Mouse (Mus musculus) adrenal gland, adult 2 months (tissue): ENCODE results near the gene Dennd1c. TPM values are rescaled to one million over a fixed set of nuclear protein-coding genes. Genes with fewer than 3 reads are reported as not detected.

Experiments used
- DNase-seq: peaks from one replicate; pipeline ENCODE4 v3.0.0; 2021
- polyA plus RNA-seq: library from polyadenylated mRNA; depleted of rRNA; stranded (reverse); fragments of >200 nt; gene quantifications from 2 replicates; pipeline ENCODE4 v1.2.3, GENCODE M21; 2012; rRNA removed
- total RNA-seq, 2 experiments: library from RNA; stranded (reverse); gene quantifications; 2 replicates each; pipeline ENCODE4 v1.2.3; 2021

Gene Dennd1c
- total and polyA plus RNA-seq, 3 experiments = 1.8 to 3.3 (median 1.8) TPM

DNA sequence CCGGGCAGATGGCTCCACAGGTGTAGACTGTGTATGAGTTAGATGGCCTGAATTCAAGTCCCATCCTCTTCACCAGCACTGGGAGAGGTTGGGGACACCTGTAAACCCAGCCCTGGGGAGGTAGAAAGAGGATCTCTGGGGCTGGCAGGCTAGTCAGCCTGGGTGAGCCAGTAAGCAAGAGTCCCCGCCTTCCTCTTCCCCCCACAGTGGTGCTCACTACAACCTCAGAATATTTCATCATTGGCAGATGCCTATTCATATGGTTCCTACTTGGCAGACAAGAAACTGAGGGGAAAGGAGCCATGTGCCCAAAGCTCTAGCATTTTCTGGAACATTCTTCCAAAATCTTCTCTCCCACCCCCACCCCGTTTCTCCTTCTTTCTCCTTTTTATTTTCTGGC, 29.5 kb downstream of the Dennd1c start:
- DNase-seq = no peak

- DNase-seq = no peak
Observed at GRCm38 (mm10) chr17:57047406-57047805, 30.9 kb downstream of the Dennd1c start.

DNA sequence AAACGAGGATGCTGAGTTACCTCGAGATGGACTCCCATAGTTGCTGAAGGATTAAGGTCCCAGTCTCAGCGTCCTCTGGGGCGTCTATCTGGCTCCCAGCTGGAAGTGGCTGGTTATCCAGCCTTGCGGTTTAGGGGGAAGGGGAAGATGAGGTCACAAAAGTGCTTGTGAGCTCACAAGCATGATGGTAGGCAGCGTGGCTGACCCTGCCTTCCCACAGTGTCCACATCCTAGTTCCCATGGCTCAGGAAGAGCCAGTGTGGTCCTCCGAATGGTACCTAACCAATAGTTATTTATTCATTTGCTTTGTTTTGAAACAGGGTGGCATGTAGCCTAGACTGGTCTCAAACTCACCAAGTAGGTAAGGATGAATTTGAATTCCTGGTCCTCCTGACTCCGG, 36.8 kb downstream of the Dennd1c start, which contains the start of gene Slc25a41:
Gene Slc25a41, minus strand, starts transcription at position 101 of the 400 bp plus-strand sequence.
- no peak for DNase-seq

- no peak for DNase-seq
Observed at GRCm38 (mm10) chr17:57038978-57039377, 39.3 kb downstream of the Dennd1c start.

- no peak for DNase-seq
Observed at GRCm38 (mm10) chr17:57032854-57033253, 45.5 kb downstream of the Dennd1c start.

DNA sequence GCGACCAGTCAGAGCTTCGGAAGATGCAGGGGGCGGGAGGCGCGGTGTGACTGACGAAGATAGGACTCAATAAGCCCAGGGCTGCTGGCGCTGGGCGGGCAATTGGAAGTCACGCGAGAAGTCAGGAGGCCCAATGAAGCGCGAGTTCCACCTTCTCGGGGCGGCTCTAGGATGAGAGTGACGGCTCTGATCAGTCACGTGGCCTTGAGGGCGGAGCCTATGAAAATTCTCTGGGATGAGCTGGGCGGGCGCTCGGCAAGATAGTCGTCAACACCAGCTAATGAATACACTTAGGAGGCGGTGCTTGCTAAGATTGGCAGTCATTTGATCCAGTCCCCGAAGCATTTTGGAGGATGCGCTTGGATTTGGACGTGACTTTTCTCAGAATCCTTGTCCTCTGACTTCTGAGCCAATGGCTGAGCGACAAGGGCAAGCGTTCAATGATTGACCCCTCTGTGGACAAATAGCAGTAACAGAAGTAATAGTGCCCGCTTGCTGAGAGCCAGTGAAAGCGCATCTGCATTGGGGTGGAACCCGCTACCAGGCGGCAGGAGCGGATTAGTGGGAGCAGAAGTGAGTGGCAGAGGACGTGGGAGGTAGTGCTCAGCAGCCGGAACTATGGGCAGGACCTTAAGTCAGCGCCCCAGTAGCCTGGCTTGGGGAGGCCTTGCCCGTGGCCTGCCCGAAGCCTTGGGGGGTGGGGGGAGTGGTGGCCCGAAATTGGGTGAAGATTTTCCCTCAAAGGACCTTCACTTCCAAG, 46.5 kb downstream of the Dennd1c start:
- peak; percentile 99 for DNase-seq

GRCm38 (mm10) chr17:57030931-57031660, 47.2 kb downstream of the Dennd1c start, which contains the start of gene Khsrp:
Gene Khsrp, minus strand, starts transcription at chr17:57031522.
- DNase-seq = peak; percentile 54

GRCm38 (mm10) chr17:57029691-57030090, 48.6 kb downstream of the Dennd1c start:
- peak; percentile 58 for DNase-seq

DNA sequence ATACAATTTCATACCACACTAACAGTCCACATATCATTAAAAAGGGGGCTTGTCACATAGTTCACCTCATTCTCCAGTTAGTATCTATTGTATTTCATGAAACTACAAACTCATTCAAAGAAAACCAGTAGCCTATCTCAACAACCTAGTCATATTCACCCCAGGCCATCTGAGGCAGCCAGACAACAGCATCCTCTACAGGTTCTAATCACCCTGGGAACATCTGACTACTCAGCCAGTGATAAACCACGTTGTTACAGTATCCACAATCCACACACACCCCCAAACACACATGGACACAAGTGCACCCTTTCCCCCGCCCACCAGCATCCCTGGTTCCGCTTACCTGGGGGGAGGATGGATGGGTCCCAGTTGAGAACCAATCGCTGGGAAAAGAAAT, 50.8 kb downstream of the Dennd1c start:
- no peak for DNase-seq

DNA sequence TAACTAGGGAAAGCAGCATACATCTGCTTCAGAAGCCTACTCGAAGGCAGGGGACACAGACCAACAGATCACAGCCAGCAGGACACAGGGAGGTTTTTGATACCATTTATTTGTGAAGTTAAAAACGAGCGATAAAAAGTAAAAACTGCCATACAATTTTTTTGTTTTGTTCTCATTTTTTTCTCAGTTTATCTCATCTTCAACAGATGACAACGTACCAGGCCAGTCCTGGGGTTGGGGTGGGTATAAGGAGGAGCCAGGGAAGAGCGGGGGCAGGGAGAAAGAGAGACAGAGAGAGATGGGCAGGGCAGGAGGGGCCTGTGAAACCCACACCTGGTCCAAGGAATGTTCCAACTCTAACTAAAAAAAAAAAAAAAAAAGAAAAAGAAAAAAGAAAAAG, 57.4 kb downstream of the Dennd1c start:
- DNase-seq = no peak

DNA sequence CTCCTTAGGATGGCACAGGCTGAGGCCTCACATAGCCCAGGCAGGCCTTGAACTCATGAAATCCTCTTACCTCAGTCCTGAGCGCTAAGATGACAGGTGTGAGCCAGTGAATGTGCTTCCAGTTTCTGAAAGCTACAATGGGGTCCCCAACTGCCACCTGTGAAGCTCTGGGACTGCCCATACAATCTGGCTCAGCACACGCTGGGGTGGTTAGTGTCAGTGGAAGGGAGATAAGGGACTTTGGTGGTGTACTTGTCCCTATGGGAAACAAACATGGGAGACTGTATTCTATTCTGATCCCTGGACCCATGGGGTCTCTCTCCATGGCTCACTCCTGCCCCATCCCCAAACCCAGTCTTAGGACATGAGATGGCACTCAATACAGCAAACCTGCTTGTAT, 58.6 kb downstream of the Dennd1c start:
- no peak for DNase-seq

Other genes with a start within 250 kb of the Dennd1c start
- gene Rfx2, start 247.5 kb downstream of the Dennd1c start, total RNA-seq = 1 to 10 TPM; 5.7 to 7.8 TPM
- 12.3 and 13.4 TPM in 2 replicates for gene Rfx2, start 247.5 kb downstream of the Dennd1c start, polyA plus RNA-seq
- under 1 TPM; 0.20 to 0.59 TPM for gene Acsbg2, start 204.1 kb downstream of the Dennd1c start, total RNA-seq
- 0.09 and 0.11 TPM in 2 replicates for gene Acsbg2, start 204.1 kb downstream of the Dennd1c start, polyA plus RNA-seq
- gene 1700061G19Rik, start 203.0 kb downstream of the Dennd1c start, total RNA-seq = 1 to 10 TPM; 2.7 to 5.1 TPM
- gene 1700061G19Rik, start 203.0 kb downstream of the Dennd1c start, polyA plus RNA-seq = 0.07 and 0.13 TPM in 2 replicates
- 10 to 100 TPM; 32.9 to 46.8 TPM for gene Mllt1, start 143.1 kb downstream of the Dennd1c start, total RNA-seq
- gene Mllt1, start 143.1 kb downstream of the Dennd1c start, polyA plus RNA-seq = 54.8 and 55.0 TPM in 2 replicates
- under 1 TPM in 1 of 2 experiments, not detected in 1; 0.23 TPM for gene Acer1, start 96.4 kb downstream of the Dennd1c start, total RNA-seq
- gene Acer1, start 96.4 kb downstream of the Dennd1c start, polyA plus RNA-seq = 0.42 and 0.51 TPM in 2 replicates
- 100 to 1,000 TPM; 118 to 140 TPM for gene Clpp, start 88.2 kb downstream of the Dennd1c start, total RNA-seq
- gene Clpp, start 88.2 kb downstream of the Dennd1c start, polyA plus RNA-seq = 378 and 412 TPM in 2 replicates
- gene Alkbh7, start 81.2 kb downstream of the Dennd1c start, total RNA-seq = 10 to 100 TPM; 58.3 to 81.0 TPM
- gene Alkbh7, start 81.2 kb downstream of the Dennd1c start, polyA plus RNA-seq = 182 and 186 TPM in 2 replicates
- gene Pspn, start 78.5 kb downstream of the Dennd1c start, total RNA-seq = not detected
- gene Pspn, start 78.5 kb downstream of the Dennd1c start, polyA plus RNA-seq = 1.9 TPM in 2 replicates
- 10 to 100 TPM; 55.8 to 57.3 TPM for gene Gtf2f1, start 67.2 kb downstream of the Dennd1c start, total RNA-seq
- 23.8 and 28.5 TPM in 2 replicates for gene Gtf2f1, start 67.2 kb downstream of the Dennd1c start, polyA plus RNA-seq
- not detected for gene Gm17949, start 67.0 kb downstream of the Dennd1c start, total RNA-seq
- gene Gm17949, start 67.0 kb downstream of the Dennd1c start, polyA plus RNA-seq = not detected in 2 replicates
- 10 to 100 TPM; 76.9 to 88.8 TPM for gene Khsrp, start 47.0 kb downstream of the Dennd1c start, total RNA-seq
- gene Khsrp, start 47.0 kb downstream of the Dennd1c start, polyA plus RNA-seq = 145 and 160 TPM in 2 replicates
- gene Slc25a41, start 36.9 kb downstream of the Dennd1c start, total RNA-seq = not detected
- gene Slc25a41, start 36.9 kb downstream of the Dennd1c start, polyA plus RNA-seq = 0.18 TPM in 1 of 2 replicates, not detected in the other
- 1 to 10 TPM in 1 of 2 experiments, under 1 TPM in 1; 0.63 to 1.8 TPM for gene Crb3, start 19.4 kb downstream of the Dennd1c start, total RNA-seq
- gene Crb3, start 19.4 kb downstream of the Dennd1c start, polyA plus RNA-seq = 1.1 and 1.5 TPM in 2 replicates
- 10 to 100 TPM; 75.8 to 87.5 TPM for gene Slc25a23, start 18.7 kb downstream of the Dennd1c start, total RNA-seq
- gene Slc25a23, start 18.7 kb downstream of the Dennd1c start, polyA plus RNA-seq = 72.0 and 94.5 TPM in 2 replicates
- 1 to 10 TPM; 5.7 to 7.7 TPM for gene Tubb4a, start 9.3 kb upstream of the Dennd1c start, total RNA-seq
- gene Tubb4a, start 9.3 kb upstream of the Dennd1c start, polyA plus RNA-seq = 3.1 and 3.8 TPM in 2 replicates
- under 1 TPM; 0.45 to 0.72 TPM for gene Tnfsf9, start 26.8 kb upstream of the Dennd1c start, total RNA-seq
- gene Tnfsf9, start 26.8 kb upstream of the Dennd1c start, polyA plus RNA-seq = 1.2 and 1.8 TPM in 2 replicates
- not detected for gene Cd70, start 71.3 kb upstream of the Dennd1c start, total RNA-seq
- not detected in 2 replicates for gene Cd70, start 71.3 kb upstream of the Dennd1c start, polyA plus RNA-seq
- under 1 TPM in 1 of 2 experiments, not detected in 1; 0.21 TPM for gene Tnfsf14, start 115.7 kb upstream of the Dennd1c start, total RNA-seq
- gene Tnfsf14, start 115.7 kb upstream of the Dennd1c start, polyA plus RNA-seq = 0.26 and 0.44 TPM in 2 replicates
- 1,000 to 10,000 TPM in 1 of 2 experiments, 100 to 1,000 TPM in 1; 382 to 3,178 TPM for gene C3, start 149.6 kb upstream of the Dennd1c start, total RNA-seq
- 222 and 767 TPM in 2 replicates for gene C3, start 149.6 kb upstream of the Dennd1c start, polyA plus RNA-seq
- gene Gpr108, start 169.9 kb upstream of the Dennd1c start, total RNA-seq = 10 to 100 TPM; 85.1 to 89.5 TPM
- gene Gpr108, start 169.9 kb upstream of the Dennd1c start, polyA plus RNA-seq = 79.7 and 82.5 TPM in 2 replicates
- gene Trip10, start 170.9 kb upstream of the Dennd1c start, total RNA-seq = 10 to 100 TPM; 44.5 to 51.5 TPM
- gene Trip10, start 170.9 kb upstream of the Dennd1c start, polyA plus RNA-seq = 25.2 and 28.2 TPM in 2 replicates
- gene Vav1, start 200.6 kb upstream of the Dennd1c start, total RNA-seq = 1 to 10 TPM; 2.0 to 4.3 TPM
- gene Vav1, start 200.6 kb upstream of the Dennd1c start, polyA plus RNA-seq = 1.1 and 1.3 TPM in 2 replicates